Mouse (Mus musculus) stomach, postnatal 0 days (tissue): Measurements from ENCODE around the gene Ltv1.

Experiments used
- CTCF ChIP-seq: IDR thresholded peaks from 2 replicates; pipeline ENCODE4 v1.5.1; 2016; ENCODE audit warnings: antibody characterized with exemption, low read depth, mild to moderate bottlenecking, moderate library complexity
- EP300 ChIP-seq: optimal IDR thresholded peaks from 2 replicates; pipeline ENCODE3; 2016; ENCODE audit warnings: antibody characterized with exemption

DNA sequence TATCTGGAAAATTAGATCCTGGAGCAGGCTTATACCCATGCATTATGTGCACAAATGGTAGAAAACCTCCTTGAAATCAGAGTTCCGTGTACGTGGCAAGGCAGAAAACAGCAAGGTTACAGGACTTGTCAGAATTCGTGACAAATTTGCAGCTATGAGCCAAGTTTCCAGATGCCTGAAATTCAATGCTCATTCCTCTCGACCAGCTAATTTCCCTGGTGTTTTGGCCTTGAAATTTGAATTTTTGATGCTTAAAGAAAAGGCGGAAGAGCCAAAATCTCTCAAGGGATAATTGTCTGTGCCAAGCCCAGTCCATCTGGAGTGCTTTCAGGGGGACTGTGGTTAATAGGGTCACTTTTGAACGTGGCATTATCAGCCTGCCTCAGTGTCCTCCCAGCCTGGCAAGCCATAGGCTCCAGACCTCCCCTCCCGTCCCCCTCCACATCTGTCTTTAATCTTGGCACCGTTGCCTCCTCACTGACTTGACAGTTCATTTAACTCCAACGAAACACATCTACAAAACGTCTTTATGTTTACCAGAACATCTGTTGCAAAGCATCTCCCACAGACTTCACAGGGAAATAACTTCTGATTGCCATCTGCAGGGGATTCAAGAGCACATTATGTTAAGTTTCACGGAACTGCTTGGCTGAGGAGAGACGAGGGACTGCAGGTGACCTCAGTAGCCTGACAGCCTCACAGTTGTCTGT, 22.1 kb downstream of the Ltv1 start:
- TF ChIP-seq CTCF (no peak), EP300 (peak; percentile 25)
